Mouse (Mus musculus): ENCODE measurements at regions not wholly inside any gene's neighbourhood (a gene's known extent, or its start where the extent isn't known, plus 50 kb on each side); places are given as distances from the start of the nearest gene placed in this dataset.

DNA sequence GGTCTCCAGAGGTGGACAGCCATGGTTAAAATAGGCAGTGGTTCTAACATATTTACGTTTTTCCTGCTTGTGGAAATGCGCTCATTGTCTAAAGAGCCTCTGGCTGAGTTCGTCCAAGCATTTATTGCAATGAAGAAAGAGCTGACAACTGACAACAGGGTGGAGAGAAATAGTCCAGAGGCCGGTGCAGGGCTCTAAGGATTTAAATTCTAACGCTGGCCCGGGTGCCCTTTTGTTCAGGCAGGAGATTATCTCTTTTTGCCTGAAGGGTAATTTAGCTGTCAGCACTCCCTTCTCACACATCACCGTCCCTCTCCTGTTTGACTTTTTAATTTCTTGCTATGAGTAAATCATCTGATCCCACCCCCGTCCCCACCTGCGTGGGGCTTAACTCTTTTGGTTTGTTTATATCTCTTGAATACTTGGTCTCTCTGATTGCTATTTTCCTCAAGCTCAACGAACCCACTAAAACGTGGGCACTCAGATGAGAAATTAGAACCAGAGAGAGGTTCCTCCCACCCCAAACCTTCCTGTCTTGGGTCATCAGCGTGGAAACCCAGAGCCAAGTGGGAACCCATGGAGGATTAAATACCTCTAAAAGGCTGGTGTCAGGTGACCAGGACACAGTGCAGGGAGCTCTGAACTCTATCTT, 145.7 kb upstream of the Tmpo start:
- no peaks in the 10 kb centered on the region for H3K4me1 ChIP-seq (ENCODE audit: control insufficient read depth, insufficient read depth, insufficient read length, low read length)
- H3K27ac ChIP-seq (replicated peaks; ENCODE audit: low read depth, low read length) = no peak overlapping the region
- H3K4me3 ChIP-seq (ENCODE audit: insufficient read depth, low read depth, low read length) = no peak overlapping the region

DNA sequence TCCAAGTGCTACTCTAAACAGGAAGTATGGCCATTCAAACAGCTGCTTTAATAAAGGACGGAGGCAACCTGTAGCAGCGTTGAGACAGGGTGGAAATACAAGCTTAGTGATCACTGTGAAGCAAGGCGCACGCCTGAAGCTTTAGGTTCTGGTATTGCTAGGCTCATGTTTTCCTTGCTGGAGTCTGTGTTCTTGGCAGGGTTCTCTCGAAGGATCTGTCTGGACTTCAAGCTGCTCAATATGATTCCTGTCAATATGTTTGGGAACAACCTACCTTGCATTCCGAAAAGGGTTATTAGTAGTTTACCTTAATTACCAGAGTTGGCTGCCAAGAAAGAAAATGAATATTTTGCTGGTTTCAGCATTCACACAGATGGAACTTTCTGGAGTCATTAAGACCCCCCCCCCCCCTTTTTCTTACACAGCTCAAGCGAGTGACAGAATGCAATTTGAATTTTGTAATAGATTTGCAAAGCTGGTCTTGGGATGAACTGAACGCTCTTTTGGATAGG, 145.1 kb upstream of the Tmpo start:
- H3K4me3 ChIP-seq (ENCODE audit: insufficient read depth, low read depth, low read length) = no peak overlapping the region
- no peak overlapping the region for H3K27ac ChIP-seq (replicated peaks; ENCODE audit: low read depth, low read length)
- no peaks in the 10 kb centered on the region for H3K4me1 ChIP-seq (ENCODE audit: control insufficient read depth, insufficient read depth, insufficient read length, low read length)

DNA sequence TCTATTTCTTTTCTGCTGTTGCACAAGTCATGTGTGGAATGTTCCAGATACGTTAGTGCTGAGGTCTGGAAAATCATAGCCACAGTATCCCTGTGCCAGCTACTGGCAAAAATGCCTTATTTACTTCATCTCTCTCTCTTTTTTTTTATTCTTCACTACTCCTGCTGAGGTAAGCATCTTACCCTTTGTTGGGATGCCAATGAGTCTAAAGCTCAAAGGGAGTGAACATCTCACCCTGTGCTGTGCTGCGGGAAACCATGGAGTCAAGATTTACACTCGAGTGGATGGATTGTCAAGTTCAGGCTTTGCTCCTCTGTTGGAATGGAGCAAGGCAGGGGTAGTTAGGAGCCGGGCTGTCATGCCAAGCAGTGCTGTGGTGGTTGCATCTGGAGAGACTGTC, 140.1 kb upstream of the Tmpo start:
- Histone ChIP-seq H3K4me1 (ENCODE audit: control insufficient read depth, insufficient read depth, insufficient read length, low read length) (no peaks in the 10 kb centered on the region), H3K27ac (replicated peaks; ENCODE audit: low read depth, low read length) (no peak overlapping the region), H3K4me3 (ENCODE audit: insufficient read depth, low read depth, low read length) (no peak overlapping the region)

DNA sequence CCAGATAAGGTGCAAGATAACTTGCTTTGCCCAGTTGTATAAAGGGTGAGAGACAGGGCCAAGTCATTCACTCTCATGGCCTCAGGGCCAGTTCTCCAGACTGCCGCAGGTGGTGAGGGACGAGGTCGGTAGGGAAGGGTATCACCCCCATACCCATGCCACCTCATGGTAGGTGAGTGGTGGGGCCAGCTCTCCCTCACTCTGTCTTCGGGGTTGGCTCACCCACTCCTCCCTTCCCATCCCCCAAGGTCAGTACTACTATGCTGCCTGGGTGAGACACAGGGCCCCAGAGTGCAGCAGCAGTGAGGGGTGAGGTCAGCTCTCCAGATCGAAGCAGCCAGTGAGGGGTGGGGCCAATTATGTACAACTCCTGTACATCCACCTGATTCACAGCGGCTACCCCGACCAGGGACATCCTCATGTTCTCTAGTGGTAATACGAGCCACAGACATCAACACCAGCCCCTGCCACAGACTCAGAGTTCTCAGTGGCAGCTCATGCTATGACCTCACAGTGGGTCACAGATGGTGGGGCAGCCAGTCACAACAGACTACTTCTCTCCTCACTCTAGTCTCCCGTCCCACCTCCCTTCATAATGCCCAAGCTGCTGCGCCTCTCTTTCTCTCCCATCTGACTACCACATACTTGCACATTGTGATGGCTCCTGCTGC, 138.5 kb upstream of the Tmpo start:
- Histone ChIP-seq H3K4me1 (ENCODE audit: control insufficient read depth, insufficient read depth, insufficient read length, low read length) (no peaks in the 10 kb centered on the region), H3K27ac (replicated peaks; ENCODE audit: low read depth, low read length) (no peak overlapping the region), H3K4me3 (ENCODE audit: insufficient read depth, low read depth, low read length) (no peak overlapping the region)

DNA sequence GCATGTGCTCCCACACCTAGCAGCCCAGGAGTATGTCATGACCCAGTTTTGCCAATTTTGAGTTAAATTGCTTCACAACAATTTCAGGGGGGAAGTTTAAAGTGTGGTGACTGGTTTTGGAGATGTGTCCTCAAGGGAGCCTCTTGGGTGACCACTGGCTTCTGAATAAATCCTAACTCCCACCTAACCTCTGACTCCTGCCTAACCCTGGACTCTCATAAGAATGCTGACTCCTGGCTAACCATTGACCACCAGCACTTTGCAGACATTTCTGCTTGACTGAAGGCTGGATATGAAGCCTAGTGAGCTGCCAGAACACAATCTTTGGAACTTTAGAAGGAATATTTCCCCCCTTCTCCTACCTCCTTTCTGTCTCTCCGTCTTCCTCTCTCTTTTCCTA, 133.3 kb upstream of the Tmpo start:
- Histone ChIP-seq H3K4me1 (ENCODE audit: control insufficient read depth, insufficient read depth, insufficient read length, low read length) (no peaks in the 10 kb centered on the region), H3K4me3 (ENCODE audit: insufficient read depth, low read depth, low read length) (no peak overlapping the region), H3K27ac (replicated peaks; ENCODE audit: low read depth, low read length) (no peak overlapping the region)

DNA sequence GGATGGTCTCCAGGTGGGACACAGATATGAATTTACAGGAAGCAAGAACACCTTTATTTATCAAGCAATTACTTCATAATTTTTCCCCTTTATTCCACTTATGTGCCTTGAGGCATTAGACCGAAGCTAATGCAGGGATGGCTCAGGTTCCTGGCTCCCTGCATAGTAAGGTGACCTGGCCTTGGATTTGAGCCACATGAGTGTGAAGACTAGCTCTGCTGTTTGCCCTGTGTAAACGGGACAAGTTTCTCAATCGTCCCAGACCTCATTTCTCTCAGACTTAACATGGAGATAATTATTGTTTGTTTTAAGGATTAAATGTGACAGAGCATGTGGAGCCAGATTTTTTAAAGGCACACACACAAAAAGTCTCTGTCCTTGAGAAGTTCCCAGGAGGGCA, 132.2 kb upstream of the Tmpo start:
- no peaks in the 10 kb centered on the region for H3K4me1 ChIP-seq (ENCODE audit: control insufficient read depth, insufficient read depth, insufficient read length, low read length)
- no peak overlapping the region for H3K27ac ChIP-seq (replicated peaks; ENCODE audit: low read depth, low read length)
- no peak overlapping the region for H3K4me3 ChIP-seq (ENCODE audit: insufficient read depth, low read depth, low read length)

DNA sequence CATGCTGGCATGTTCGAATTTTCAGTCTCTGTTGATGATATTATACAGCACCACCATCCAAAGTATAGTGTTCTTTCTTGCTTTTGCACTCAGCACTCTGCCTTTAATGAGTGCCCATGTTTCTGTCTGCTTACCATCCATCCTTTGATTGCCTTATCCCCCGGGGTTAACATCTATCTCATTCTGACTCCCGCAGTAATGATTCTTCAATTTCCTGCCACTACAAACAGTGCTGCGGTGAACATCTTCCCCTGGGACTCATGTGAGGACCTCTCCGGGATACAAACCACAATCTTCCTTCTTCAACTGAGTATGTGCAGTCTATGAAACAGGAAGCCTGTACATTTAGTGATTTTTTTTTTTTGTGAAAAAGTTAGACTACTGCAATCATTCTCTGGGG, 131.8 kb upstream of the Tmpo start:
- H3K4me3 ChIP-seq (ENCODE audit: insufficient read depth, low read depth, low read length) = no peak overlapping the region
- H3K4me1 ChIP-seq (ENCODE audit: control insufficient read depth, insufficient read depth, insufficient read length, low read length) = no peaks in the 10 kb centered on the region
- no peak overlapping the region for H3K27ac ChIP-seq (replicated peaks; ENCODE audit: low read depth, low read length)

DNA sequence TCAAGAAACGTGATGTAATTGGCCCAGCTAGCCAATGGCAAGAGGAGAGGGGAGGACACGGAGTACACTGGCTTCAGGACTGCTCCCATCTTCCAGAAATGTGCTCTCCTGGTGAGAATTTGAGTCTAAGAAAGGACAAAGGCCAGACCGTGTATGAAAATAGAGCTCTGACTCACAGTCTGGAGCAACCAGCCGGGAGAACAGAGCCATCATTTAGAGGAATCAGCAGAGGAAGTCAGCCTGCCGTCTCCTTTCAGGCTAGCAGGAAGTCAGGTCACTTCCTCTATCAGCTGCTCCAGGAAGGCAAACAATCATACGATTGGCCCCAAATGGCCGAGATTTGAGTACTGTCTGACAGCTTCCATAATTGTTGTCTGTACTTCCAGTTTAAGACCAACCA, 119.0 kb upstream of the Tmpo start:
- Histone ChIP-seq H3K4me1 (ENCODE audit: control insufficient read depth, insufficient read depth, insufficient read length, low read length) (no peaks in the 10 kb centered on the region), H3K27ac (replicated peaks; ENCODE audit: low read depth, low read length) (no peak overlapping the region), H3K4me3 (ENCODE audit: insufficient read depth, low read depth, low read length) (no peak overlapping the region)

DNA sequence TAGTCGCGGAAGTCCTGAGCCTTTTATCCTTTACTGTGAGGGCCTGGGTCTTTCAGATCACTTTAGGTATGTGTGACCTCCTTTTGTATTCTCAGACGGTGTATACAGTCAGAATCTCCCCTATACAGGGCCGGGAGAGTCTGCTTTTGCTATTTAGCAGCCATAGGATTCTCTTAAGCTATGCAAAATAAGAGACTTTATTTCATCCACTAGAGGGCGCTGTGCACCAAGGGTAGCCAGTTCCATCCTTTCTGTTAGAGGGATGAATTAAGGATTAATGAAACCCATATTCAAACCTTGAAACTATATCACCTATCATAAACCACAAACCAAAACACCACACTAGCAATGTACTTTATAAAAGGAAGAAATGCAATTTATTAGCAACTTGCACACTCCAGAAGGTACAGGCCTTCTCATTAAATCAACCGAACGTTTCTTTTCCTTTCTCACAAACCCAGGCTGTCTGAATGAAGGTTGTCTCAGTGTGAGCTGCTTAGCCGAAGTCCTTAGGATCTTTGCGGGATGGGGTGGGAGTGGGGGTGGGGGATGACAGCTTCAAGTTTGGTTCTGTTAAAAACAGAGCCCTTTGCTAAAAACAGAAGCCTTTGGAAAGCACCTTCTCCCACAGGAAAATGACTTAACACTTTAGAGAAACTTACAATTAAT, 116.8 kb upstream of the Tmpo start:
- no peaks in the 10 kb centered on the region for H3K4me1 ChIP-seq (ENCODE audit: control insufficient read depth, insufficient read depth, insufficient read length, low read length)
- no peak overlapping the region for H3K27ac ChIP-seq (replicated peaks; ENCODE audit: low read depth, low read length)
- H3K4me3 ChIP-seq (ENCODE audit: insufficient read depth, low read depth, low read length) = no peak overlapping the region

DNA sequence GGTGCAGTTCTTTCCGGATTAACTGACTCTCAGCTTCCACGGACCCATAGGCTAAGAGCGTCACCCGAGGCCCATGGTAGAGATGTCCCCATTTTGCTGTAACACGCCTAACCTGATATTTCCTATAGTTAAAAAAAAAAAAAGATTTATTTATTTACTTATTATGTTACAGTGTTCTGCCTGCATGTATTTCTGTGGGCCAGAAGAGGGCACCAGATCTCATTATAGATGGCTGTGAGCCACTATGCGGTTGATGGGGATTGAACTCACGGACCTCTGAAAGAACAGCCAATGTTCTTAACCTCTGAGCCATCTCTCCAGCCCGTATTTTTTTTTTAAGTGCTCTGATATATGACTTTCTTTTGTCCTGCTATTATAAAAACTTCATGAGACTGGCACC, 114.2 kb upstream of the Tmpo start:
- no peaks in the 10 kb centered on the region for H3K4me1 ChIP-seq (ENCODE audit: control insufficient read depth, insufficient read depth, insufficient read length, low read length)

DNA sequence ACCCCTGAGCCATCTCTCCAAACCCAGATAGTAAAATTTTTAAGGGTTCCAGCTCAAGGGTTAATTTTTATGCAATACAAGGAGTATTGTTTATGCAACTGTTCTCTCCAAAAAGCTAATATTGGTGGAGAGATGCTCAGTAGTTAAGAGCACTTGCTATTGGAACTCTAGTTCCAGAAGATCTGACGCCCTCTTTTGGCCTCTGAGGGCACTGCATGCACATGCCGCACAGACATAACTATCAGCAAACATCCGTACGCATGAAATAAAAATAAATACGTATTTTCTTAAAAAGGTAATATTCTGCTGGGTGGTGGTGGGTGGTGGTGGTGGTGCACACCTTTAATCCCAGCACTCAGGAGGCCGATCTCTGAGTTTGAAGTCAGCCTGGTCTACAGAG, 112.1 kb upstream of the Tmpo start:
- no peaks in the 10 kb centered on the region for H3K4me1 ChIP-seq (ENCODE audit: control insufficient read depth, insufficient read depth, insufficient read length, low read length)
- no peak overlapping the region for H3K27ac ChIP-seq (replicated peaks; ENCODE audit: low read depth, low read length)
- H3K4me3 ChIP-seq (ENCODE audit: insufficient read depth, low read depth, low read length) = no peak overlapping the region

More for the DNA sequence above, 114.2 kb upstream of the Tmpo start:
- Histone ChIP-seq H3K27ac (replicated peaks; ENCODE audit: low read depth, low read length) (no peak overlapping the region), H3K4me3 (ENCODE audit: insufficient read depth, low read depth, low read length) (no peak overlapping the region)

DNA sequence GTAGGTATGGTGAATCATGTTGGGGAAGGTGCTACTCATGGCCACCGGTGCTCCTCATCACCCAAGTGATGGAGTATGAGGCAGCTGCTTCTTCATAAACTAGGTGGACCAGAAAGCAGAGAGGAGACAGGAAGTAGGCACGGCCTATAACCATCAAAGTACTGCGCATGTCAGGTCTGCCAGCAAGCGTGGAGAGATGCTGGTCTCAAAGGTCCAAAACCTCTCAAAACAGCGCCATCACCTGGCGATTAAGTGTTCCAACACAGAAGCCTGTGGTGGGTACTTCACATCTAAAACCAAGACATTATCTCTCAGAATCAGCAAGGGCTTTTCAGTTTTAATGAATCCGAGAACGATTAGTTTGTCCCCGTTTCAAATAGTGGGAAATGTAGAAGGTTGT, 103.1 kb upstream of the Tmpo start:
- no peaks in the 10 kb centered on the region for H3K4me1 ChIP-seq (ENCODE audit: control insufficient read depth, insufficient read depth, insufficient read length, low read length)
- H3K4me3 ChIP-seq (ENCODE audit: insufficient read depth, low read depth, low read length) = no peak overlapping the region
- H3K27ac ChIP-seq (replicated peaks; ENCODE audit: low read depth, low read length) = no peak overlapping the region

DNA sequence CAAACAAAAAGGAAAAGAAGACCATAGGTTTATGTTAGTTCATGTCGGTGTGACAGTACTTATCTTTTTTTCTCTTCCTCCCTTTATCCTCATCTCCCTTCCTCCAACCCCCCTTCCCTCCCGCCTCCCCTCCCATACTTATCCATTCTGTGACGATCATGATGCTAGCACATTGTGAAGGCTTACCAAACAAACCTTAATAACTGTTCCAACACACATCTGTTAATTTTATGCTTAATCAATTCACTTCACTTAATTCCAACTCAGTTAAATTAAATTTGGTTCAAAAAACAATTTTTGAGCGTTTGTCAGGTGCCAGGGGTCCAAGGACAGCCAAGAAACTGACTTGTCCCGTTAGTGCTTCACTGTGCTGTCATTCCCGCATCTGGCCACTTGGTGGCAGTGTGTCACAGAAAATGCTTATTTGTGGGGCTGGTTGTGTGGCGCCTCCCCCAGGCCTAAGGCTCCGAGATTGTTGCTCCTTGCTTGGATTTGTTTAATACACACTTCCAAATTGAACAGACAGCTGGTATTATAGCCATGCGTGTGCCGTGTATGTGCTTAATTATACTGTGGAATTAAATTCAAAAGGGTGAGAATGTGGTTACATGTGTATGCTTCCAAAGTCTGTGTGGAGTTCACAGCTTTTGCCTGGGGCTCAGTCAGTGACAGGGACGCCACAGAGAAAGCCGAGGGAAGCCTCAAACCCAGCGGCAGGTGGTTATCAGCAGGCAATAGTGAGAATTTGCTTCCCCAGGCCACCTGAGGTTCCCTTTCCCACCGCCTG, 90.0 kb upstream of the Tmpo start:
- Histone ChIP-seq H3K4me1 (ENCODE audit: control insufficient read depth, insufficient read depth, insufficient read length, low read length) (no peaks in the 10 kb centered on the region), H3K4me3 (ENCODE audit: insufficient read depth, low read depth, low read length) (no peak overlapping the region), H3K27ac (replicated peaks; ENCODE audit: low read depth, low read length) (no peak overlapping the region)

DNA sequence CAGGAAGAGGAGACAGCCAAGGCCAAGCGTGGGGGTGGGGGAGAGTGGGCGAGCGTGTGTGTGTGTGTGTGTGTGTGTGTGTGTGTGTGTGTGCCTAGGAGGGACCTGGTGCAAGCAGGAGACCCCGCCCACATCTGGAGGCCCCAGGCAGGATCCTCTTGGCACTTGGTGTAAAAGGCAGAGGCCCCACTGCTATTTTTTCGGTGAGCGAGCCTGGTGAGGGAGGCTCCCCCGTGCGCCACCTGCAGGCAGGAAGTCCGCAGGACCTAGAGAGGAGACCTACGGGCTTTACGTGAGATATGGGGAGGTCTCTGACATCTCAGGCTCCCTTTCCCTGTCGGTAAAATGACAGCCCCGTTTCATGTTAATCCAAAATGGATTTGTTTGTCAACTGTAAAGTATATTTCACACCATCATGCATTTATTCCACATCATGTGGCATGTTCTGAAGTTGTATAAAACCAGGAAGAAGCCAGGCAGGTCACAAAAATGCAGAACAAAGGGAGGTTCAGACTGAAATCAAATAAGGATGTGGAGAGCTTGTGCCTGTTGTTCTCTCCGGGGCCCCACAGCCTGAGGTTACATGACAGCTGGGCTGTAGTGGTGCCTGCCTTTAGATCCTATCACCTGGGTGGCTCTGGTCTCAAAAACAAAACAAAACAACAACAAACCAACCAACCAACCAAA, 89.3 kb upstream of the Tmpo start:
- Histone ChIP-seq H3K4me3 (ENCODE audit: insufficient read depth, low read depth, low read length) (peak overlapping the region; percentile 30), H3K27ac (replicated peaks; ENCODE audit: low read depth, low read length) (no peak overlapping the region), H3K4me1 (ENCODE audit: control insufficient read depth, insufficient read depth, insufficient read length, low read length) (no peaks in the 10 kb centered on the region)

DNA sequence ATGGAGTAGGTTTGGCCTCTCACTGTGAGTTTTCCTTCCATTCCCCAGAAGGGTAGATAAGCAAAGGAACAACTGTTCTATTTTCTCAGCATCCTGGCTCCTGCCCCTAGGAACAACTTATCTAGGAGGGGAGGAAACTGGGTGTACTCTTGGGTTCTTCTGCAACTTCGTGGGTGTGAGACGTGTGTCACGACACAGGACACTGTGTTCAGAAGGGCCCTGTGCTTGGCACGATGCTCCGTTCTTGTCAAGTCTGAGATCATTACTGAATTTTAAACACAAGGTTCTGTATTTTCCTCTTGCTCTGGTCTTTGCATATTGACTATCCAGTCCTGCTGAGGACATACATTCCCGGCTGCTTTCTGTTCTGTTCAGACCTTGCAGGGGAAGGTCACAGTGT, 86.8 kb upstream of the Tmpo start:
- no peak overlapping the region for H3K4me3 ChIP-seq (ENCODE audit: insufficient read depth, low read depth, low read length)
- no peak overlapping the region for H3K27ac ChIP-seq (replicated peaks; ENCODE audit: low read depth, low read length)
- no peaks in the 10 kb centered on the region for H3K4me1 ChIP-seq (ENCODE audit: control insufficient read depth, insufficient read depth, insufficient read length, low read length)
